Mouse (Mus musculus) embryonic facial prominence, embryonic 13.5 days (tissue): ENCODE results near the gene Lin37. TPM values are rescaled to one million over a fixed set of nuclear protein-coding genes. Genes with fewer than 3 reads are reported as not detected.

ENCODE experiments used
- ATAC-seq: fragments of 200-750 bp; cut with Nextera tagmentation; 2 replicates; pipeline ENCODE4 v1.8.0; 2017; ENCODE audit warnings: low read depth; ENCODE audit not compliant: insufficient number of reproducible peaks, insufficient read depth, low FRiP score, low TSS enrichment
- H3K27ac ChIP-seq: fragments of 300-500 bp; sonication (generic); 2 replicates; pipeline ENCODE4 v1.5.1; 2015; ENCODE audit warnings: moderate library complexity, mild to moderate bottlenecking, inconsistent platforms
- H3K27me3 ChIP-seq: fragments of 300-500 bp; sonication (generic); 2 replicates; pipeline ENCODE4 v1.6.1; 2015; ENCODE audit warnings: mild to moderate bottlenecking, inconsistent platforms
- H3K36me3 ChIP-seq: fragments of 300-500 bp; sonication (generic); 2 replicates; pipeline ENCODE4 v1.6.1; 2015; ENCODE audit warnings: mild to moderate bottlenecking, inconsistent platforms
- H3K4me1 ChIP-seq: fragments of 300-500 bp; sonication (generic); 2 replicates; pipeline ENCODE4 v1.6.1; 2015; ENCODE audit warnings: inconsistent platforms
- H3K4me2 ChIP-seq: fragments of 300-500 bp; sonication (generic); 2 replicates; pipeline ENCODE4 v1.6.1; 2015; ENCODE audit warnings: moderate library complexity, mild to moderate bottlenecking, inconsistent platforms
- H3K4me3 ChIP-seq: fragments of 300-500 bp; sonication (generic); 2 replicates; pipeline ENCODE4 v1.5.1; 2015; ENCODE audit warnings: mild to moderate bottlenecking, inconsistent platforms
- H3K9ac ChIP-seq: fragments of 300-500 bp; sonication (generic); 2 replicates; pipeline ENCODE4 v1.6.1; 2015; ENCODE audit warnings: mild to moderate bottlenecking, inconsistent platforms
- H3K9me3 ChIP-seq: fragments of 300-500 bp; sonication (generic); 2 replicates; pipeline ENCODE4 v1.6.1; 2016; ENCODE audit warnings: inconsistent platforms
- WGBS: fragments of 180-500 bp; shearing (Covaris S2); methylation state at CpG from one replicate; pipeline ENCODE4 v1.1.7; 2015; ENCODE audit warnings: mixed read lengths; 5-methylcytosine and 5-hydroxymethylcytosine counted together
- microRNA-seq: library from miRNA; unstranded; fragments of <30 nt; microRNA quantifications from one replicate; pipeline ENCODE4, GENCODE M21; 2016
- polyA plus RNA-seq: library from polyadenylated mRNA; unstranded; fragments of >200 nt; fragmentation: Nextera tagmentation; extraction: Ambion mirVana; gene quantifications from 2 replicates; pipeline ENCODE4 v1.2.1, GENCODE M21; 2015

Lin37 gene
- polyA plus RNA-seq, 1 experiment from 2014 or later: 47.7 TPM

- H3K9ac ChIP-seq: no peak overlapping the region
- no peak for ATAC-seq
- H3K36me3 ChIP-seq: peaks cover 35% of the 10 kb centered on the region
- H3K4me3 ChIP-seq: no peak overlapping the region
- no peaks in the 10 kb centered on the region for H3K9me3 ChIP-seq
- 0 out of 2 replicates have a peak overlapping the region, but pooled peaks have one; percentile 11 for H3K27ac ChIP-seq
- no peaks in the 10 kb centered on the region for H3K27me3 ChIP-seq
- 67% methylated on average over 5 of the region's 5 CpGs for WGBS
- H3K4me1 ChIP-seq: peaks cover 6% of the 10 kb centered on the region
- no peak overlapping the region for H3K4me2 ChIP-seq
Measured at GRCm38 (mm10) chr7:30520856-30521255, 38.8 kb downstream of the Lin37 start.

GRCm38 (mm10) chr7:30520396-30520795 lies 39.2 kb downstream of the Lin37 start:
- ATAC-seq: no peak
- Histone ChIP-seq H3K9me3 (no peaks in the 10 kb centered on the region), H3K9ac (no peak overlapping the region), H3K27me3 (no peaks in the 10 kb centered on the region), H3K4me3 (no peak overlapping the region), H3K4me2 (no peak overlapping the region), H3K27ac (no peak overlapping the region), H3K36me3 (peaks cover 30% of the 10 kb centered on the region), H3K4me1 (0 out of 2 replicates have a peak, but pooled peaks cover 3% of the 10 kb centered on the region)
- 76% methylated on average over 4 of the region's 4 CpGs for WGBS

- no peak overlapping the region for H3K4me3 ChIP-seq
Measured at GRCm38 (mm10) chr7:30518325-30518724, 41.3 kb downstream of the Lin37 start.

DNA sequence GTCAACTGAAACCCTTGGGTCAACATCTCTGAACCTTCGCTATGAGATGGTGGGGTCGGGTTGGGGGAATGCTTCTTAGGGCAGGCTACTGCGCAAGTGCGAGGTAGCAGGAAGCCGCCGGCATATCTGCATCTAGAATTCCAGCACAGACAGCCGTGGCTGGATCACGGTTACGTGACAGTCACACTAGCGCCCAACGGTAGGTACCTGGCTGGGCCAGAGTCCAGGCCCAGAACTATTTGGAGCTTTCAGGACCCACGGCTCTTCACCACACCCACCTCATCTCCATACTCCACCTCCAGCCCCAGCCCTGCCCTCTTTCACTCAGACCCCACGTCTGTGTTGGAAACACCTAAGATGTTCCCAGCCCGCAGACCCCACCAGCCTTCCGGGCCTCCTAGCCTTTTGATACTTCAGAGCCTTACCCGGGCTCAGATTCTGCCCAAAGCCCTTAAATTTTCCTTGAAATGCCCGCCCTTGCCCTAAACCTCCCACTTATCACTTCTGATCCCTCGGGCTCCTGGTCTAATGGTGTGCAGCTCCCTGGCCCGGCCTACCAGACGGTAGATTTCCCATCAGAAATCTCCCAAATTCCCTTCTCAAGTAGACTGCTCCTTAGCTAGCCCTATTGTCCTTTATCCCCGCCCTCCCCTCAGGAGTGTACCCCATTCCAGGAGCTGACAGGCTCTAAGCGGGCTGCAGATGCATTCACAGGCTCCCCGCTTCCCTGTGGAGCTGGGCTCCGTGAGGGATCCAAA lies 44.5 kb downstream of the Lin37 start:
- Histone ChIP-seq H3K9me3 (no peaks in the 10 kb centered on the region), H3K9ac (no peak overlapping the region), H3K27ac (no peak overlapping the region), H3K27me3 (no peaks in the 10 kb centered on the region), H3K4me1 (no peaks in the 10 kb centered on the region), H3K4me2 (no peak overlapping the region), H3K36me3 (no peaks in the 10 kb centered on the region), H3K4me3 (no peak overlapping the region)
- 54% methylated on average over 24 of the region's 24 CpGs for WGBS
- no peak for ATAC-seq

More at GRCm38 (mm10) chr7:30518325-30518724, 41.3 kb downstream of the Lin37 start:
- Histone ChIP-seq H3K27me3 (no peaks in the 10 kb centered on the region), H3K36me3 (peaks cover 10% of the 10 kb centered on the region), H3K4me2 (no peak overlapping the region), H3K4me1 (0 out of 2 replicates have a peak, but pooled peaks cover 3% of the 10 kb centered on the region), H3K27ac (no peak overlapping the region), H3K9me3 (no peaks in the 10 kb centered on the region), H3K9ac (no peak overlapping the region; the same call in 1 of the 2 replicates)
- no peak for ATAC-seq
- 30% methylated on average over 8 of the region's 8 CpGs for WGBS

GRCm38 (mm10) chr7:30508061-30508460 lies 51.6 kb downstream of the Lin37 start:
- H3K4me1 ChIP-seq: no peaks in the 10 kb centered on the region
- WGBS: 64% methylated on average over 4 of the region's 4 CpGs
- H3K9ac ChIP-seq: no peak overlapping the region
- no peaks in the 10 kb centered on the region for H3K36me3 ChIP-seq
- H3K27ac ChIP-seq: no peak overlapping the region
- no peak overlapping the region for H3K4me2 ChIP-seq
- ATAC-seq: no peak
- H3K4me3 ChIP-seq: no peak overlapping the region
- H3K9me3 ChIP-seq: no peaks in the 10 kb centered on the region
- H3K27me3 ChIP-seq: no peaks in the 10 kb centered on the region

Small RNA genes lying within 50 kb of the gene (microRNA-seq; reads per million reads assigned to microRNA genes)
- gene Gm38670: 1.7 reads per million
- gene Mir3569: not detected

Other genes starting within 250 kb of the Lin37 start
- gene Syne4, start 245.0 kb downstream of the Lin37 start, polyA plus RNA-seq: 54.6 and 59.4 TPM in 2 replicates
- gene E130208F15Rik, start 238.1 kb downstream of the Lin37 start, polyA plus RNA-seq: 5.1 TPM in 1 of 2 replicates, not detected in the other
- gene Sdhaf1, start 235.9 kb downstream of the Lin37 start, polyA plus RNA-seq: 19.2 and 22.5 TPM in 2 replicates
- 5.8 and 7.5 TPM in 2 replicates for gene Lrfn3, start 197.1 kb downstream of the Lin37 start, polyA plus RNA-seq
- 38.9 and 40.9 TPM in 2 replicates for gene Tyrobp, start 146.1 kb downstream of the Lin37 start, polyA plus RNA-seq
- 0.72 and 0.91 TPM in 2 replicates for gene Hcst, start 140.0 kb downstream of the Lin37 start, polyA plus RNA-seq
- gene Nfkbid, start 138.1 kb downstream of the Lin37 start, polyA plus RNA-seq: 1.8 and 2.5 TPM in 2 replicates
- gene Aplp1, start 114.3 kb downstream of the Lin37 start, polyA plus RNA-seq: 53.4 and 54.1 TPM in 2 replicates
- 0.17 and 0.52 TPM in 2 replicates for gene Kirrel2, start 102.1 kb downstream of the Lin37 start, polyA plus RNA-seq
- gene Nphs1, start 101.5 kb downstream of the Lin37 start, polyA plus RNA-seq: 0.13 and 0.36 TPM in 2 replicates
- 0.73 TPM in 1 of 2 replicates, not detected in the other for gene Prodh2, start 66.2 kb downstream of the Lin37 start, polyA plus RNA-seq
- 16.4 and 17.5 TPM in 2 replicates for gene Arhgap33, start 24.8 kb downstream of the Lin37 start, polyA plus RNA-seq
- gene Hspb6, start 7.7 kb downstream of the Lin37 start, polyA plus RNA-seq: 16.5 and 21.0 TPM in 2 replicates
- 15.8 and 17.4 TPM in 2 replicates for gene Proser3, start 7.5 kb downstream of the Lin37 start, polyA plus RNA-seq
- 97.0 and 104 TPM in 2 replicates for gene U2af1l4, start 3.5 kb upstream of the Lin37 start, polyA plus RNA-seq
- 14.9 and 15.4 TPM in 2 replicates for gene Gm49396, start 3.5 kb upstream of the Lin37 start, polyA plus RNA-seq
- gene Psenen, start 3.8 kb upstream of the Lin37 start, polyA plus RNA-seq: 131 and 138 TPM in 2 replicates
- gene Igflr1, start 5.6 kb upstream of the Lin37 start, polyA plus RNA-seq: 4.3 and 4.8 TPM in 2 replicates
- gene Kmt2b, start 28.9 kb upstream of the Lin37 start, polyA plus RNA-seq: 9.3 and 13.8 TPM in 2 replicates
- 0.27 and 0.29 TPM in 2 replicates for gene Zbtb32, start 39.1 kb upstream of the Lin37 start, polyA plus RNA-seq
- gene Upk1a, start 53.0 kb upstream of the Lin37 start, polyA plus RNA-seq: 0.28 and 0.55 TPM in 2 replicates
- 818 and 841 TPM in 2 replicates for gene Cox6b1, start 66.3 kb upstream of the Lin37 start, polyA plus RNA-seq
- gene Etv2, start 76.0 kb upstream of the Lin37 start, polyA plus RNA-seq: not detected in 2 replicates
- gene Rbm42, start 90.5 kb upstream of the Lin37 start, polyA plus RNA-seq: 128 and 139 TPM in 2 replicates
- gene Haus5, start 105.2 kb upstream of the Lin37 start, polyA plus RNA-seq: 51.0 and 51.3 TPM in 2 replicates
- not detected in 2 replicates for gene Pmis2, start 111.8 kb upstream of the Lin37 start, polyA plus RNA-seq
- gene 2200002J24Rik, start 139.1 kb upstream of the Lin37 start, polyA plus RNA-seq: not detected in 2 replicates
- gene Atp4a, start 152.4 kb upstream of the Lin37 start, polyA plus RNA-seq: 0.10 and 0.17 TPM in 2 replicates
- gene Tmem147, start 169.7 kb upstream of the Lin37 start, polyA plus RNA-seq: 181 and 185 TPM in 2 replicates
- 0.74 and 0.90 TPM in 2 replicates for gene Gapdhs, start 183.8 kb upstream of the Lin37 start, polyA plus RNA-seq
- 2.5 and 3.3 TPM in 2 replicates for gene Sbsn, start 191.6 kb upstream of the Lin37 start, polyA plus RNA-seq
- 14.5 and 22.3 TPM in 2 replicates for gene Dmkn, start 203.9 kb upstream of the Lin37 start, polyA plus RNA-seq
- gene Krtdap, start 228.1 kb upstream of the Lin37 start, polyA plus RNA-seq: 72.6 and 127 TPM in 2 replicates